Mouse (Mus musculus): Measurements from ENCODE around the gene Gpank1. TPM values are rescaled to one million over a fixed set of nuclear protein-coding genes. Genes with fewer than 3 reads are reported as not detected.

Gpank1 gene
- polyA plus RNA-seq, 1 experiment from 2014 or later = 13.4 TPM

DNA sequence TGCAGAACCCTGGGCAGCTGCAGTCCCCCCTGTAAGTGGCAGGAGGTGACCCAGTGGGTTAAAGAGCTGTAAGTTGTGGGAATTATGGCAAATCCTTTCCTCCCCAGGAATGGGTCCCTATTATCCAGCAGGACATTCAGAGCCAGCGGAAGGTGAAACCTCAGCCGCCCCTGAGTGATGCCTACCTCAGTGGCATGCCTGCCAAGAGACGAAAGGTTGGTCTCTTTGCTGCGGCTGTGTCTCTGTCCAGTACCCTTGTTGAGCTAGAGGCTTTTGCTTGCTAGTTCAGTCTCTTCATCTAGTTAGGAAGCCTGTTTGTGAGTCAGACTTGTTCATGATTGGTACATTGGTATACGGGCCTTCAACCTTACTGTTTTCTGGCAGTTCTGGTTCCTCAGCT lies 24.9 kb downstream of the Gpank1 start:
- Histone ChIP-seq H3K36me3 (ENCODE audit: control insufficient read depth, insufficient read depth, low read length) (peaks cover 98% of the 10 kb centered on the region), H3K4me2 (ENCODE audit: low read depth, low read length) (no peak overlapping the region), H3K27ac (replicated peaks; ENCODE audit: low read depth, low read length) (no peak overlapping the region), H3K9ac (ENCODE audit: low read depth, low read length) (no peak overlapping the region), H3K27me3 (replicated peaks; ENCODE audit: control insufficient read depth, insufficient read depth, low read length) (no peaks in the 10 kb centered on the region), H3K9me3 (ENCODE audit: control insufficient read depth, low read length) (no peaks in the 10 kb centered on the region), H3K4me3 (ENCODE audit: low read depth, low read length) (no peak overlapping the region), H3K4me1 (ENCODE audit: control insufficient read depth, insufficient read depth, low read length) (no peaks in the 10 kb centered on the region)
- 75% methylated on average over 5 of the region's 5 CpGs for WGBS
- ATAC-seq (ENCODE audit: low read depth) = no peak
- no peak for DNase-seq (ENCODE audit: low spot score)

DNA sequence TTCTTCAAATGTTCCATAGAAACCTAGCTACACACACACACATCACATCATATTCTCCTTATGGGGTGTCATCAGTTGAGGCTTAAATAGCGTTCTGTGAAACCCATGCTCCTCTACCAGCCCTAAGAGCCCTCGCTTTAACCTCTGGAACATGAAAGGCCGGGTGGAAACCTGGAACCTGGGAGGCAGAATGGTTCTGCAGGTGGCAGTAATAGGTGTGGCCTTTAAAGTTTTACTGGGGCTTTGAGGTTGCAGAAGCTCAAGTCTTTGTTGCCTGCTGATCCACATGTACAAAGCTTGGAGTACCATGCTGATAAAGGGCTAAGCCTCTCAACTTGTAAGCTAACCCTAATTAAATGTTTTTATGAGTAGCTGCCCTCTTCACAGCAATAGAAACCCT lies 26.1 kb downstream of the Gpank1 start:
- DNase-seq (ENCODE audit: low spot score) = no peak
- WGBS = 47% methylated on average over 3 of the region's 3 CpGs

DNA sequence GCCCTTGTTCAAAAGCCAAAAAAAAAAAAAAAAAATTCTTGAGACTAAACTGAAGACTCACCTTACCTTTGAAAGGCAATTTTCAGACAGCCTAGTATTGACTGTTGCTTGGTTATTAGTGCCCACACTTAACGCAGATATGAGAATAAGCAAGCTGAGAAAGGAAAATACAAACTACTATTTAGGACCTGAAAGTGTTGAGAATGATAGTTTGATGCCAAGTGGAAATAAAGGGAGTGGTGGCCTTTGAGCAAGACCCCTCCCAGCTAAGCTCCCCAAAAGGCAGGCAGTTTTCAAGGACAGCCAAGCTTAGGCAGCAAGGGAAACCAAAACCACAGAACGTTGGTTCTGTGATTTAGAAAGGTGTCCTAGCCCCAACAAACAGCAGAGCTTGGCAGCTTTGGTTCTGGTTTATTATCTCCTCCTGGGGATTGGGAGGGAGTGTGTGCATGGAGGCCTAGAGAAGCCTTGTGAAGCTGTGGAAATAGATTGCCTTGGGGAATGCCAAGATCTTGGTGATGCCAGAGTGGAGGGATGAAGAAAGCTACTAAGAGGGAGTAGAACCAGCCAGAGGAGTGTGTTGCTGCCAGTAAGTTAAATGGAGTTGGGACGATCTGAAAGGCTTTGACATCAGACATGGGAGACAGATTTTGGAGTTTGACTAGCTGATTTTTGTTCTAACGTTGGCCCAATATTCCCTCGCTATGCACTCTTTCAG lies 26.8 kb downstream of the Gpank1 start:
- ATAC-seq (ENCODE audit: low read depth) (no peak), DNase-seq (ENCODE audit: low spot score) (no peak)
- H3K4me3 ChIP-seq (ENCODE audit: low read depth, low read length) = no peak overlapping the region
- no peak overlapping the region for H3K4me2 ChIP-seq (ENCODE audit: low read depth, low read length)
- peaks cover 98% of the 10 kb centered on the region for H3K36me3 ChIP-seq (ENCODE audit: control insufficient read depth, insufficient read depth, low read length)
- WGBS = 73% methylated on average over 5 of the region's 5 CpGs
- no peaks in the 10 kb centered on the region for H3K4me1 ChIP-seq (ENCODE audit: control insufficient read depth, insufficient read depth, low read length)
- 0 out of 2 replicates have a peak overlapping the region, but pooled peaks have one; percentile 15 for H3K27ac ChIP-seq (replicated peaks; ENCODE audit: low read depth, low read length)
- H3K9me3 ChIP-seq (ENCODE audit: control insufficient read depth, low read length) = no peaks in the 10 kb centered on the region
- H3K27me3 ChIP-seq (replicated peaks; ENCODE audit: control insufficient read depth, insufficient read depth, low read length) = no peaks in the 10 kb centered on the region
- no peak overlapping the region for H3K9ac ChIP-seq (ENCODE audit: low read depth, low read length)

More for the DNA sequence above, 26.1 kb downstream of the Gpank1 start:
- Histone ChIP-seq H3K9ac (ENCODE audit: low read depth, low read length) (no peak overlapping the region), H3K4me1 (ENCODE audit: control insufficient read depth, insufficient read depth, low read length) (no peaks in the 10 kb centered on the region), H3K27ac (replicated peaks; ENCODE audit: low read depth, low read length) (no peak overlapping the region), H3K4me3 (ENCODE audit: low read depth, low read length) (no peak overlapping the region), H3K4me2 (ENCODE audit: low read depth, low read length) (no peak overlapping the region), H3K9me3 (ENCODE audit: control insufficient read depth, low read length) (no peaks in the 10 kb centered on the region), H3K36me3 (ENCODE audit: control insufficient read depth, insufficient read depth, low read length) (peaks cover 98% of the 10 kb centered on the region), H3K27me3 (replicated peaks; ENCODE audit: control insufficient read depth, insufficient read depth, low read length) (no peaks in the 10 kb centered on the region)
- no peak for ATAC-seq (ENCODE audit: low read depth)

DNA sequence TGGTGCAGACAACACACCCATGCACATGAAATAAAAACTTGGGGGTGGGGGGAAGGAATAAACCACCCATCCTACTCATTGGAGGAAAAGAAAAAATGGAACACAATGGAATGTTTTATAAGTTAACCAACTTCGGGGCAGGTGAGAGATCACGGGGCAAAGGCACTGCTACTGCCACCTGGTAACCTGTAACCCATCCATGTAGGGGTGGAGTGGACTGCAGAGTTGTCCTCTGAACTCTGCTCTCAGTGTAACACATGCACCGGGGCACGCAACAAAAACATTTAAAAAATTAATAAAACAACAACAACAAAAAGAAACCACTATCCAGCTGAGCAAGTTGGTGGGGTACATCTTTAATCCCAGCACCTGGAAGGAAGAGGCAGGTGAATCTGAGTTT lies 30.9 kb downstream of the Gpank1 start:
- Histone ChIP-seq H3K36me3 (ENCODE audit: control insufficient read depth, insufficient read depth, low read length) (peaks cover 98% of the 10 kb centered on the region), H3K27me3 (replicated peaks; ENCODE audit: control insufficient read depth, insufficient read depth, low read length) (no peaks in the 10 kb centered on the region), H3K9ac (ENCODE audit: low read depth, low read length) (no peak overlapping the region), H3K4me3 (ENCODE audit: low read depth, low read length) (no peak overlapping the region), H3K9me3 (ENCODE audit: control insufficient read depth, low read length) (no peaks in the 10 kb centered on the region), H3K4me2 (ENCODE audit: low read depth, low read length) (no peak overlapping the region), H3K27ac (replicated peaks; ENCODE audit: low read depth, low read length) (no peak overlapping the region), H3K4me1 (ENCODE audit: control insufficient read depth, insufficient read depth, low read length) (no peaks in the 10 kb centered on the region)
- WGBS = 95% methylated on average over 4 of the region's 4 CpGs
- no peak for DNase-seq (ENCODE audit: low spot score)
- no peak for ATAC-seq (ENCODE audit: low read depth)

DNA sequence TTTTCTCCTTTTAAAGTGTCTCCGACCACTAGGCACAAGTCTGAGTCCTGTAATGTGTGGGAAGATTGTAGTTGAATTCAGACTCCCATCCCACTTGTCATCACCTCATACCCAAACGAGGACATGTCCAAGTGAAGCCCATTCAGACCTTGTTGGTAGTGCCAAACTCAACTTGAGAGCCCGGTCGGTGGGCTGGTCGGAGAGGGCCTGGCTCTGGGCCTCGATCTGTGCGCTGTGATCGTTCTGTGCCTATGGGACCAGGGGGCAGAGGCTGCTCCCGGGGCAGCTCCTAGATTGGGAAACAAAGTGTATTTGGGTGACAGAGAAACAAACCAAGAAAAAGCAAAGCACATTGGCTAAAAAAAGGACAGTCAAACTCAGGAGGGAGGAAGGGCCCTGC lies 31.8 kb downstream of the Gpank1 start:
- WGBS = 87% methylated on average over 9 of the region's 9 CpGs
- Histone ChIP-seq H3K4me1 (ENCODE audit: control insufficient read depth, insufficient read depth, low read length) (no peaks in the 10 kb centered on the region), H3K4me3 (ENCODE audit: low read depth, low read length) (no peak overlapping the region), H3K9me3 (ENCODE audit: control insufficient read depth, low read length) (no peaks in the 10 kb centered on the region), H3K36me3 (ENCODE audit: control insufficient read depth, insufficient read depth, low read length) (peaks cover 98% of the 10 kb centered on the region), H3K9ac (ENCODE audit: low read depth, low read length) (no peak overlapping the region), H3K4me2 (ENCODE audit: low read depth, low read length) (no peak overlapping the region), H3K27me3 (replicated peaks; ENCODE audit: control insufficient read depth, insufficient read depth, low read length) (no peaks in the 10 kb centered on the region), H3K27ac (replicated peaks; ENCODE audit: low read depth, low read length) (no peak overlapping the region)
- DNase-seq (ENCODE audit: low spot score) (no peak), ATAC-seq (ENCODE audit: low read depth) (no peak)

DNA sequence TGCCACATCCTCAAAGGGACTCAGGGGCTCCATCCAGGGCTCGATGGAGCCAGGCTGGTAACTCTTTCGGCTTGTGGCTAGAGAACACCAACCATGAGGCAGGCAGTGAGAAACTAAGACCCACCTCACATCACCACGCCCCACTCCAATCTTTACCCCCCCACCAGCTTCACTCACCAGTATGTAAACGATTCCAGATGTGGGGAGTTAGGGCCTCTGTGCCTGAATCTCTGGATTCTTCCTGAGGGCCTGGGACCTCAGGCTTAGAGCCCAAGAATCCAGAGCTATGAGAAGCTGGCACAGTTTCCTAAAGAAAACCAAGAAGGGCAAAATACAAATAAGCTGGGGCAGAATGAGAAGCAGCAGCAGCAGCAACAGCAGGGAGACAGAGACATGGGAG lies 32.7 kb downstream of the Gpank1 start:
- peak; percentile 56 for DNase-seq (ENCODE audit: low spot score)
- Histone ChIP-seq H3K4me1 (ENCODE audit: control insufficient read depth, insufficient read depth, low read length) (no peaks in the 10 kb centered on the region), H3K27ac (replicated peaks; ENCODE audit: low read depth, low read length) (0 out of 2 replicates have a peak overlapping the region, but pooled peaks have one; percentile 30), H3K9ac (ENCODE audit: low read depth, low read length) (no peak overlapping the region), H3K4me3 (ENCODE audit: low read depth, low read length) (no peak overlapping the region), H3K27me3 (replicated peaks; ENCODE audit: control insufficient read depth, insufficient read depth, low read length) (no peaks in the 10 kb centered on the region), H3K9me3 (ENCODE audit: control insufficient read depth, low read length) (no peaks in the 10 kb centered on the region), H3K4me2 (ENCODE audit: low read depth, low read length) (no peak overlapping the region), H3K36me3 (ENCODE audit: control insufficient read depth, insufficient read depth, low read length) (peaks cover 98% of the 10 kb centered on the region)
- 0 out of 2 replicates have a peak, but pooled peaks have one; percentile 13 for ATAC-seq (ENCODE audit: low read depth)
- 60% methylated on average over 3 of the region's 4 CpGs for WGBS

DNA sequence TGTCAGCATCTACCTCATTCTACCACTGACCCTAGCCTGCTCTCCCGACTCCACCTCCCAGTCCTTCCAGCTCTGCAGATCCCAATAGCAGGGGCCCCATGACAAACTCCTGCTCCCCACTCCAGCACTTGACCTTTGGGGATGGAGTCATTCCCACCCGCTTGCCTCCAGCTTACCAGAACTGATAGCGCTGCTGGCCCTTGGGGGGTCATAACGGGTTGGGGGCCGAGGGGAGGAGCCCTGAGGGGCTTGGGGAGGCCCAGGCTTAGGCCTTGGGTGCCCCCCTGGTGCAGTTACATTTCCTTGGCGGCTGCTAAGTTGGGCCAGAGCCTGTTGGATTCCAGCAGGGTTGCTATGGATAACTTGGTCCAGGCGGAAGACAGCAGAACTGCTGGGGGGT lies 33.4 kb downstream of the Gpank1 start:
- H3K9ac ChIP-seq (ENCODE audit: low read depth, low read length) = no peak overlapping the region
- DNase-seq (ENCODE audit: low spot score) = no peak
- ATAC-seq (ENCODE audit: low read depth) = 0 out of 2 replicates have a peak, but pooled peaks have one; percentile 3
- H3K36me3 ChIP-seq (ENCODE audit: control insufficient read depth, insufficient read depth, low read length) = peaks cover 98% of the 10 kb centered on the region
- H3K9me3 ChIP-seq (ENCODE audit: control insufficient read depth, low read length) = no peaks in the 10 kb centered on the region
- H3K27me3 ChIP-seq (replicated peaks; ENCODE audit: control insufficient read depth, insufficient read depth, low read length) = no peaks in the 10 kb centered on the region
- H3K4me1 ChIP-seq (ENCODE audit: control insufficient read depth, insufficient read depth, low read length) = no peaks in the 10 kb centered on the region
- H3K27ac ChIP-seq (replicated peaks; ENCODE audit: low read depth, low read length) = 0 out of 2 replicates have a peak overlapping the region, but pooled peaks have one; percentile 30
- 89% methylated on average over 7 of the region's 7 CpGs for WGBS
- H3K4me2 ChIP-seq (ENCODE audit: low read depth, low read length) = no peak overlapping the region
- no peak overlapping the region for H3K4me3 ChIP-seq (ENCODE audit: low read depth, low read length)

DNA sequence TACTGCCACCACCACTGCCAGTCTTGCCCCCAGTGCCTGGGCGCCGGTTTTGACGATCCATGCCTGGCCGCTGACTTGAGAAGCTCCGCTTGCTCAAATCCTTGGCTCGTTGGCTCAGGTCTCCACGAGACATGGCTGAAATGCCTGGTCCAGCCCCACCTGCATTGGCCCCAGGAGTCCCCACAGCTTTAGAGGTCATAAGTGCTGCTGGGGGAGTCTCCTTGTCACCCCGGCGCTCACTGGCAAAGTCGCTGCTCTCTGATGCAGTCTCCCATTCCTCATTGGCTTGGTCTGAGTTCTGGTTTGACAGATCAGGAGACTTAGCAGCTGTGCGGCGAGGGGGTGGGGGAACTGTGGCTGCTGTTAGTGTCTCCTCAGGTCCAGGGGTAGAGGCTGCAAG lies 34.2 kb downstream of the Gpank1 start:
- H3K27me3 ChIP-seq (replicated peaks; ENCODE audit: control insufficient read depth, insufficient read depth, low read length) = no peaks in the 10 kb centered on the region
- no peak for ATAC-seq (ENCODE audit: low read depth)
- peaks cover 98% of the 10 kb centered on the region for H3K36me3 ChIP-seq (ENCODE audit: control insufficient read depth, insufficient read depth, low read length)
- DNase-seq (ENCODE audit: low spot score) = no peak
- no peaks in the 10 kb centered on the region for H3K4me1 ChIP-seq (ENCODE audit: control insufficient read depth, insufficient read depth, low read length)
- H3K27ac ChIP-seq (replicated peaks; ENCODE audit: low read depth, low read length) = peak overlapping the region; percentile 5; the same call in 1 of the 2 replicates
- no peak overlapping the region for H3K4me3 ChIP-seq (ENCODE audit: low read depth, low read length)
- 92% methylated on average over 12 of the region's 12 CpGs for WGBS
- no peak overlapping the region for H3K4me2 ChIP-seq (ENCODE audit: low read depth, low read length)
- H3K9ac ChIP-seq (ENCODE audit: low read depth, low read length) = peak overlapping the region; percentile 46; the same call in 1 of the 2 replicates
- no peaks in the 10 kb centered on the region for H3K9me3 ChIP-seq (ENCODE audit: control insufficient read depth, low read length)

Data from embryonic facial prominence, embryonic 14.5 days (tissue).